Mouse (Mus musculus): Measurements from ENCODE around the gene Slc16a3.

GRCm38 (mm10) chr11:120987608-120988007, 39.3 kb downstream of the Slc16a3 start:
- TF ChIP-seq CTCF (conservative IDR thresholded peaks at IDR 0.05; ENCODE audit: insufficient read depth, insufficient read length, low read depth, low read length) (no peak), POLR2A (IDR thresholded peaks at IDR 0.05; ENCODE audit: low read depth, low read length) (no peak)
